Mouse (Mus musculus) embryonic facial prominence, embryonic 14.5 days (tissue): ENCODE data around the gene Med4. TPM values are rescaled to one million over a fixed set of nuclear protein-coding genes. Genes with fewer than 3 reads are reported as not detected.

Source experiments
- ATAC-seq: fragments of 200-750 bp; cut with Nextera tagmentation; 2 replicates; pipeline ENCODE4 v1.8.0; 2017; ENCODE audit warnings: low read depth, moderate number of reproducible peaks, moderate TSS enrichment
- DNase-seq: peaks from one replicate; pipeline ENCODE4 v3.0.0-alpha.2; 2015; ENCODE audit warnings: low spot score
- H3K27ac ChIP-seq: fragments of 300-500 bp; sonication (generic); replicated peaks from 2 replicates; pipeline ENCODE4 v1.5.1; 2014; ENCODE audit warnings: low read depth, mild to moderate bottlenecking, low read length, moderate library complexity
- H3K27me3 ChIP-seq: fragments of 300-500 bp; sonication (generic); replicated peaks from 2 replicates; pipeline ENCODE4 v1.6.1; 2014; ENCODE audit warnings: low read length; ENCODE audit not compliant: control insufficient read depth, insufficient read depth
- H3K36me3 ChIP-seq: fragments of 300-500 bp; sonication (generic); 2 replicates; pipeline ENCODE4 v1.6.1; 2014; ENCODE audit warnings: low read length, mixed read lengths; ENCODE audit not compliant: control insufficient read depth, insufficient read depth
- H3K4me1 ChIP-seq: fragments of 300-500 bp; sonication (generic); 2 replicates; pipeline ENCODE4 v1.6.1; 2014; ENCODE audit warnings: antibody characterized with exemption, low read length; ENCODE audit not compliant: control insufficient read depth, insufficient read depth
- H3K4me2 ChIP-seq: fragments of 300-500 bp; sonication (generic); 2 replicates; pipeline ENCODE4 v1.6.1; 2014; ENCODE audit warnings: low read depth, mild to moderate bottlenecking, low read length, moderate library complexity, mixed read lengths
- H3K4me3 ChIP-seq: fragments of 300-500 bp; sonication (generic); 2 replicates; pipeline ENCODE4 v1.5.1; 2014; ENCODE audit warnings: low read depth, mild to moderate bottlenecking, low read length
- H3K9ac ChIP-seq: fragments of 300-500 bp; sonication (generic); 2 replicates; pipeline ENCODE4 v1.6.1; 2014; ENCODE audit warnings: low read depth, mild to moderate bottlenecking, low read length, moderate library complexity, mixed read lengths
- H3K9me3 ChIP-seq: fragments of 300-500 bp; sonication (generic); 2 replicates; pipeline ENCODE4 v1.6.1; 2016; ENCODE audit warnings: low read length; ENCODE audit not compliant: control insufficient read depth
- WGBS: fragments of 180-500 bp; shearing (Covaris S2); extraction: QIAGEN DNeasy Blood & Tissue Kit; methylation state at CpG from one replicate; pipeline ENCODE4 v1.1.7; 2014; 5-methylcytosine and 5-hydroxymethylcytosine counted together
- polyA plus RNA-seq: library from polyadenylated mRNA; unstranded; fragments of >200 nt; fragmentation: Nextera tagmentation; extraction: Ambion mirVana; gene quantifications from 2 replicates; pipeline ENCODE4 v1.2.1, GENCODE M21; 2014

Med4 gene
- polyA plus RNA-seq, 1 experiment from 2014 or later: 73.5 TPM

DNA sequence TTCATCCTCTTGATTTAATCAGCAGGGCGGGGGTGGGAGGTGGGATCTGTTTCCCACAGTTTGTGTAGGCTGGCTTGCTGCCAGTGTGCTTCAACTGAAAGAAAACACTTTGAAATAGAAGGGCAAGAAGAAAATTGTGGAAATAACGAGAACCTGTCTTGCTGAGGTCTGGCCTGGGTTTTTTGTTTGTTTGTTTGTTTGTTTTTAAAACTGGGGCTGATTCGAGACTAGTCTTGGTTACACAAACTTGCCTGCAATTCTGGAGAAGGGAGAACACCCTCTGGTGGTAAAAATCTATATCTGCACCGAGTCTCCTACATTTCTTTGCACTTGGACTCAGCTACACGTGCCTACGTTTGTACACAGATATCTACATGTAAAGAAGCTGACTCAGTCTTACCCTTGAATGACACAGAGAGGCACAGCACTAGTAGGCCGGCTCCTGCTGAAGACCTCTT, 35.2 kb upstream of the Med4 start:
- Histone ChIP-seq H3K4me2 (peak overlapping the region; percentile 6; the same call in 1 of the 2 replicates), H3K27ac (peak overlapping the region; percentile 25), H3K4me1 (peaks cover 19% of the 10 kb centered on the region), H3K9ac (no peak overlapping the region), H3K9me3 (no peaks in the 10 kb centered on the region), H3K4me3 (no peak overlapping the region), H3K27me3 (no peaks in the 10 kb centered on the region), H3K36me3 (no peaks in the 10 kb centered on the region)
- ATAC-seq (peak; percentile 20; the same call in 1 of the 2 replicates), DNase-seq (peak; percentile 75)
- 18% methylated on average over 7 of the region's 7 CpGs for WGBS

DNA sequence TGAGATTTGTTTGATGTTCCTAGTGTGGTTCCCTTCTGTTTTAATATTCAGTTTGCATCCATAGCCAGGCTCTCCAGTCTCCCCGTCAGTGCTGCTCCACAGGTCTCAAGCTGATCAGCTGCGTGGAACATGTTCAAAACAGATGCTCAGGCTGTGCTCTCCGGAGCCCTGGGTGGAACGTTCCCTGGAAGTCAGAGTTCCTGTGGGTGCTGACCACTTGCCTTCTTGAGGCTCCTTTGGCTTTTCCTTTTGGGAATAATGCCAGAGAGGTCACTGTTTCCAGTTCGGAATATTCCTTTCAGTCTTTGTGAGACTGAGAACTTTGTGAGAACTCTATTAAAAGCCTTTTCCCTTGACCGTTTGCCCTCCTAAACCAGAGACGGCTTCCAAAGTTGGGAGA, 34.3 kb upstream of the Med4 start:
- no peaks in the 10 kb centered on the region for H3K27me3 ChIP-seq
- no peak for DNase-seq
- H3K4me1 ChIP-seq: peaks cover 19% of the 10 kb centered on the region
- H3K9ac ChIP-seq: no peak overlapping the region
- WGBS: 64% methylated on average over 7 of the region's 7 CpGs
- no peak for ATAC-seq
- no peak overlapping the region for H3K4me3 ChIP-seq
- H3K27ac ChIP-seq: 0 out of 2 replicates have a peak overlapping the region, but pooled peaks have one; percentile 45
- no peaks in the 10 kb centered on the region for H3K9me3 ChIP-seq
- H3K4me2 ChIP-seq: no peak overlapping the region
- H3K36me3 ChIP-seq: no peaks in the 10 kb centered on the region

- Histone ChIP-seq H3K9me3 (no peaks in the 10 kb centered on the region), H3K27me3 (no peaks in the 10 kb centered on the region), H3K4me3 (no peak overlapping the region), H3K9ac (no peak overlapping the region), H3K4me2 (no peak overlapping the region), H3K36me3 (no peaks in the 10 kb centered on the region), H3K27ac (no peak overlapping the region), H3K4me1 (peaks cover 19% of the 10 kb centered on the region)
- DNase-seq (peak; percentile 58), ATAC-seq (peak; percentile 82)
- WGBS: 65% methylated on average over 8 of the region's 8 CpGs
Measured at GRCm38 (mm10) chr14:73476361-73476934, 33.4 kb upstream of the Med4 start.

DNA sequence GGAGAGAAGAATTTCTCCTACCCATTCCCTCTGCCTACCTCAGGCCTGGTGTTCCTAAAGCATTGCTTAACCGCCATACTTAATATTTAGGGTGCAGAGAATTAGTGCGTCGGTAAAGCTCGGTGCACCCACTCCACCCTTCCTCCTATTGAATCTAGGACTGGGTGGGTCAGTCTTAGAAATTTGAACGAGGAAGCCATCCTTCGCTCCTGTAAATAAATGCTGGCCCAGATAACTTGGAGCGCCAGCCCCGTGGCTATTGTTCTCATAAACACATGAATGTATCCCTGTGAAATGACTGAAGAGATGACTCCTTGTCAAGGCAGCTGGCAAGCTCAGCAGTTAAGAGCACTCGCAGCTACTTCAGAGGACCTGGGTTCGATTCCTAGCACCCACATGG, 32.7 kb upstream of the Med4 start:
- WGBS: 94% methylated on average over 10 of the region's 10 CpGs
- no peaks in the 10 kb centered on the region for H3K36me3 ChIP-seq
- H3K9me3 ChIP-seq: no peaks in the 10 kb centered on the region
- no peak overlapping the region for H3K27ac ChIP-seq
- no peak overlapping the region for H3K4me3 ChIP-seq
- DNase-seq: no peak
- no peak overlapping the region for H3K4me2 ChIP-seq
- no peak overlapping the region for H3K9ac ChIP-seq
- no peaks in the 10 kb centered on the region for H3K27me3 ChIP-seq
- H3K4me1 ChIP-seq: peaks cover 19% of the 10 kb centered on the region
- no peak for ATAC-seq

DNA sequence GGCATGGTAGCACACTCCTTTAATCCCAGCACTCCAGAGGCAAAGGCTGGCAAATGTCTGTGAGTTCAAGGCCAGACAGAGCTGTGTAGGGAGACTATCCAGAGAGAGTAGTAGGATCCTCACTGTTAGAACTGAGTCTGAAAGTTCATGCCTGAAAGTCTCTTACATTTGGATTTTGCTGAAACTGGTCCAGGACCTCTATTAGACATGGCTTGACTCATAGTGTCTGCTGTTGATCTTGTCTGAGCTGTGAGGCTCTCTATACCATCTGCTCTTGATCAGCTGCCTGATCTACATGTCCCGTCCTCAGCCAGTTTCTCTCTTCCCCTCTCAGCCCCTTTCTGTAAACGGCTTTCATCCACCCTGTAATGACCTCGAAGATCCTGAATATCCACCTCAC, 31.5 kb upstream of the Med4 start:
- H3K4me2 ChIP-seq: no peak overlapping the region
- no peaks in the 10 kb centered on the region for H3K36me3 ChIP-seq
- 57% methylated on average over 3 of the region's 3 CpGs for WGBS
- peaks cover 19% of the 10 kb centered on the region for H3K4me1 ChIP-seq
- H3K9ac ChIP-seq: no peak overlapping the region
- ATAC-seq (no peak), DNase-seq (no peak)
- H3K27me3 ChIP-seq: no peaks in the 10 kb centered on the region
- no peaks in the 10 kb centered on the region for H3K9me3 ChIP-seq
- no peak overlapping the region for H3K4me3 ChIP-seq
- H3K27ac ChIP-seq: no peak overlapping the region

DNA sequence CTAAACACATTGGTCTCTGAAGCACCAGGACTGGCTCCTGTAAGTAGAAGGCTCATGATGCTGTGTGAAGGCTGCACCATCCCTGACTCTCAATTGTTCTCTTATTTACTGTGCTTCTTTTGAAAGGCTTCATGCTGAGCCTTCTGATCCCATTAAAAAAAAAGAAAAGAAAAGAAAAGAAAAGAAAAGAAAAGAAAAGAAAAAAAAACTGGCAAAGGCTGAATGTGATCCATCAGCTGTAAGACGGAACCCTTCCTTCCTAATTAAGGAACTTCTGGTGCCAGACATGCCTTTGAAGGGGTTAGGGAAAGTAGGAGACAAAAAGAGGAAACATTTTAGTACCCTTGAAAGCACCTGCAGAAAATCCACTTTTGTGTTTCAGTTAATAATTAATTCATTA, 30.1 kb upstream of the Med4 start:
- Histone ChIP-seq H3K9me3 (no peaks in the 10 kb centered on the region), H3K4me1 (0 out of 2 replicates have a peak, but pooled peaks cover 11% of the 10 kb centered on the region), H3K4me2 (no peak overlapping the region), H3K36me3 (no peaks in the 10 kb centered on the region), H3K27ac (no peak overlapping the region), H3K27me3 (no peaks in the 10 kb centered on the region), H3K9ac (no peak overlapping the region), H3K4me3 (no peak overlapping the region)
- DNase-seq (no peak), ATAC-seq (no peak)
- WGBS: 72% methylated on average over 1 of the region's 1 CpGs

DNA sequence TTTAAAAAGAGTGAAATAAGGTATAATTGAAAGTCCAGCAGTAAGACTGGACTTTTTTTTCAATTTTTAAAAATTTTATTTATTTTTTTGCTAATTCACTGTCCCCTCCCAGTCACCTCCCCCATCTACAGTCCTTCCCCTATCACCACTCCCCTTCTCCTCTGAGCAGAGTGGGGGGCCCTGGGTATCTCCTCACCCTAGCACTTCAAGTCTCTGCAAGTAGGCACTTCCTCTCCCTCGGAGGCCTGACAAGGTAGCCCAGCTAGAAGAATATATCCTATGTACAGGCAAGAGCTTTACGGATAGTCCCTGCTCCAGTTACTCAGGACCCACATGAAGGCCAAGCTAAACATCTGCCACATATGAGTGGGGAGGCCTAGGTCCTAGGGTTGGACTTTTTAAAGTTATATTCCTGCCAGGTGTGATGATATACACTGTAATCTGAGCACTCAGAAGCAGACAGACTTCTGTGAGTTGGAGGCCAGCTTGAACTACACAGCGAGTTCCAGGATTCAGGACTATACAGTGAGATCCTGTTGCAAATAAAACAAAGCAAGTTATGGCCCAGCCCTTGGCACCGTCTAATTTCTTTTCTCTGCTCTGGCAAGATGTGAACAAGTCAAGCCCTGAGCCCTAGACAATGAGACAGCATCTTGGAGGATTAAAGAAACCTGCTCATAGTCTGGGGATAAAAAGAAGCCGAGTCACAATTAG, 26.2 kb upstream of the Med4 start:
- Histone ChIP-seq H3K27ac (no peak overlapping the region), H3K4me2 (no peak overlapping the region), H3K27me3 (no peaks in the 10 kb centered on the region), H3K4me3 (no peak overlapping the region), H3K36me3 (no peaks in the 10 kb centered on the region), H3K9ac (no peak overlapping the region), H3K9me3 (no peaks in the 10 kb centered on the region), H3K4me1 (no peaks in the 10 kb centered on the region)
- WGBS: 48% methylated on average over 5 of the region's 5 CpGs
- peak; percentile 67 for DNase-seq
- ATAC-seq: peak; percentile 82

- Histone ChIP-seq H3K9ac (no peak overlapping the region), H3K4me2 (no peak overlapping the region), H3K27me3 (no peaks in the 10 kb centered on the region), H3K36me3 (no peaks in the 10 kb centered on the region), H3K4me3 (no peak overlapping the region), H3K4me1 (no peaks in the 10 kb centered on the region), H3K27ac (no peak overlapping the region), H3K9me3 (no peaks in the 10 kb centered on the region)
- 69% methylated on average over 3 of the region's 3 CpGs for WGBS
- no peak for ATAC-seq
- no peak for DNase-seq
Measured at GRCm38 (mm10) chr14:73484366-73485110, 25.3 kb upstream of the Med4 start.
